Mouse (Mus musculus) megakaryocyte, embryonic 14.5 days (primary cell): ENCODE data around the gene Mllt6. TPM values are rescaled to one million over a fixed set of nuclear protein-coding genes. Genes with fewer than 3 reads are reported as not detected.
A peak's percentile ranks its signal among the peaks of the same experiment; 100 is the strongest.

Source experiments
- H3K27me3 ChIP-seq: replicated peaks from 2 replicates; pipeline ENCODE3; 2012; ENCODE audit warnings: inconsistent platforms
- H3K36me3 ChIP-seq: replicated peaks from 2 replicates; pipeline ENCODE3; 2012; ENCODE audit warnings: low read length, inconsistent platforms, mixed read lengths
- H3K4me1 ChIP-seq: 2 replicates; pipeline ENCODE4 v1.6.1; 2012; ENCODE audit warnings: inconsistent platforms
- H3K4me3 ChIP-seq: replicated peaks from 2 replicates; pipeline ENCODE3; 2012; ENCODE audit warnings: moderate library complexity, mild to moderate bottlenecking, inconsistent platforms
- H3K9me3 ChIP-seq: 2 replicates; pipeline ENCODE4 v1.6.1; 2012; ENCODE audit warnings: inconsistent platforms
- FLI1 ChIP-seq: IDR thresholded peaks from 2 replicates; pipeline ENCODE4 v1.6.1; 2012; ENCODE audit warnings: low read length, inconsistent platforms, mixed read lengths
- GATA1 ChIP-seq: IDR thresholded peaks from 3 replicates; pipeline ENCODE4 v1.6.1; 2012; ENCODE audit warnings: mixed read lengths, low read length, inconsistent platforms, borderline replicate concordance
- polyA plus RNA-seq: library from polyadenylated mRNA; stranded (reverse); fragments of >175 nt; gene quantifications from 2 replicates; pipeline ENCODE4 v1.2.3, GENCODE M21; 2012; ENCODE audit warnings: low replicate concordance; ENCODE audit not compliant: insufficient read depth

Mllt6 gene
- polyA plus RNA-seq, 1 experiment, result 8.6 TPM

DNA sequence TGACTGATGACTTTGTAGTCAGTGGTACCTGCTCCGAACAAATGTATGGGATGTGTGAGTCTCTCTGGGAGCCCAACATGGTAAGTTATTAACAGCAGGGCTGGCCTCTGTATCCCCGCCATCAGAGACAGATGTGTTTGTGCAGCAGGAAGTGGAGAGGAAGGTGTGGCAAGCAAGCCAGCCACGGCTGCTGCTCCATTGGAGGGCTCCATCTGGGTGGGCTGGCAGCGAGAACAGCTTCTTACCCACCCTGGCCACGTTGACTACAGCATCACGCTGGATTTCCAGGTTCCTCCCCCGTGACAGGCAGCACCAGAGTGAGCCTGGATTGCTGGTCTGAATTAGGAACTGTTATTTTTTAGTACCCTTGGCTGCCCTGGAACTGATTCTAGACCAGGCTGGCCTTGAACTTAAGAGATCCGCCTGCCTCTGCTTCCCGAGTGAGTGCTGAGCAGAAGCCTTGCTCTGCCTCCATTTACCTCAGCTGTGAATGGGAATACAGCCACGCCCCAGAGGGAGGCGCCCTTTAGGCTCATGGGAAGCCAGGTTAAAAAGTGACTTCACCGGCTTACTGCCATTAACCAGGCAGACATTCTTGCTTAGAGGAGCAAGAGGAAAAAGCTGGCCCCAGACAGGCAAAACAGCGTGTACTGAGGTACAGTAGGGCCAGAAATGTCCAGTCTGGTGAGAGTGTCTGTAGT is 48.1 kb downstream of the Mllt6 start:
- Histone ChIP-seq H3K9me3 (peaks cover 4% of the 10 kb centered on the region; the same call in 1 of the 2 replicates), H3K27me3 (no peaks in the 10 kb centered on the region), H3K4me3 (no peak overlapping the region), H3K36me3 (peaks cover 87% of the 10 kb centered on the region), H3K4me1 (peaks cover 43% of the 10 kb centered on the region)
- no peak for TF ChIP-seq FLI1
- no peak for TF ChIP-seq GATA1

DNA sequence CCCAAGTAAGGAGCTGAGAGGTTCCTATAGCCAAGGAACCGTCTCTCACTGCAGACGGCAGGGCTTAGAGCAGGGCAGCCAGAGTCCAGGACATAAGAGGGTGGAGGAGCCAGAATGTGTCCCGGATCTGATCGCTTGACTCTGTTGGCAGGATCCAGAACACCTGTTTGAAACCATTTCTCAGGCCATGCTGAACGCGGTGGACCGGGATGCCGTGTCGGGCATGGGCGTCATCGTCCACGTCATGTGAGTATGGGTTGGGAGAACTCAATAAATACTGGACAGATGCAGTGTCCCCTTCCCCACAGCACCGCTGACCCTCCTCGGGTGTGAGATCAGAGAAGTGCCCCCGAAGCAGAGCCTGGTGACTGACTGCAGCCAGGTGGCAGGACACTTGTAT is 49.1 kb downstream of the Mllt6 start:
- no peaks in the 10 kb centered on the region for H3K27me3 ChIP-seq
- H3K9me3 ChIP-seq, result peaks cover 4% of the 10 kb centered on the region; the same call in 1 of the 2 replicates
- H3K36me3 ChIP-seq, result peaks cover 87% of the 10 kb centered on the region
- no peak overlapping the region for H3K4me3 ChIP-seq
- TF ChIP-seq GATA1, result no peak
- TF ChIP-seq FLI1, result no peak
- peaks cover 40% of the 10 kb centered on the region for H3K4me1 ChIP-seq

DNA sequence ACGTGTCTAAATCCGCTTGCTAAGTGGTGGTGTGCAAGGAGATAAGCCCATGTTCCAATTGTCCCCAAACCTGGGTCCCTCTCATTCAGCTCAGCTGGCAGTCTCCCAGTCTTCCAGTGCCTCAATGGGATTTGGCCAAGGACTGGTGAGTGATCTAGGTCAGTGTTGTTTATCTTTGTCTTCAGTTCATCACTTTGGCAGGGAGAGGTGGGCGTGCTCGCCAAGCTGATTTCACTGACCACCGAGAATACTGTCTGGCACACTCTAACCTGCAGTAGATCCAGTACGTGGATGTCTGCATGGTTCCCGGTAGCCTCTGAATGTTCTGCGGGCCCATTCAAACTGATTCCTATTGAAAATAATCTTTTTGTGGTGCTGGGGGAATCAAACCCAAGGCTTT is 50.7 kb downstream of the Mllt6 start:
- Histone ChIP-seq H3K9me3 (peaks cover 4% of the 10 kb centered on the region; the same call in 1 of the 2 replicates), H3K4me1 (peaks cover 56% of the 10 kb centered on the region), H3K4me3 (no peak overlapping the region), H3K27me3 (no peaks in the 10 kb centered on the region), H3K36me3 (peaks cover 90% of the 10 kb centered on the region)
- TF ChIP-seq GATA1, result no peak
- no peak for TF ChIP-seq FLI1

DNA sequence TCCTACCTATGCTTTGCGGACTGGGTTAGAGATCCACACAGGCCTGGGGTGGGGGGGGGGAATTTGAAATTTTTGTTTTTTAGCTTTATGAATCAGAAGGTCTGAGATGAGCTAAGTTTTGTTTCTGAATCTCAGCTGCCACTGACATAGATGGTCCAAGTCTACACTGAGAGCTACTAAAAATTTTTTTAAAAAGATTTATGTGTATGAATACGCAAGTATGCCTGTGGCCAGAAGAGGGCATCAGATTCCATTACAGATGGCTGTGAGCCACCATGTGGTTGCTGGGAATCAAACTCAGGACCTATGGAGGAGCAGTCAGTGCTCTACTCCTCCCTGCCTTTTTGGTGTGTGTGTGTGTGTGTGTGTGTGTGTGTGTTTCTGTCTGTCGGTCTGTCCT is 51.1 kb downstream of the Mllt6 start:
- no peaks in the 10 kb centered on the region for H3K27me3 ChIP-seq
- H3K4me1 ChIP-seq, result peaks cover 61% of the 10 kb centered on the region
- TF ChIP-seq FLI1 (no peak), GATA1 (no peak)
- peaks cover 4% of the 10 kb centered on the region; the same call in 1 of the 2 replicates for H3K9me3 ChIP-seq
- H3K36me3 ChIP-seq, result peaks cover 90% of the 10 kb centered on the region
- no peak overlapping the region for H3K4me3 ChIP-seq

DNA sequence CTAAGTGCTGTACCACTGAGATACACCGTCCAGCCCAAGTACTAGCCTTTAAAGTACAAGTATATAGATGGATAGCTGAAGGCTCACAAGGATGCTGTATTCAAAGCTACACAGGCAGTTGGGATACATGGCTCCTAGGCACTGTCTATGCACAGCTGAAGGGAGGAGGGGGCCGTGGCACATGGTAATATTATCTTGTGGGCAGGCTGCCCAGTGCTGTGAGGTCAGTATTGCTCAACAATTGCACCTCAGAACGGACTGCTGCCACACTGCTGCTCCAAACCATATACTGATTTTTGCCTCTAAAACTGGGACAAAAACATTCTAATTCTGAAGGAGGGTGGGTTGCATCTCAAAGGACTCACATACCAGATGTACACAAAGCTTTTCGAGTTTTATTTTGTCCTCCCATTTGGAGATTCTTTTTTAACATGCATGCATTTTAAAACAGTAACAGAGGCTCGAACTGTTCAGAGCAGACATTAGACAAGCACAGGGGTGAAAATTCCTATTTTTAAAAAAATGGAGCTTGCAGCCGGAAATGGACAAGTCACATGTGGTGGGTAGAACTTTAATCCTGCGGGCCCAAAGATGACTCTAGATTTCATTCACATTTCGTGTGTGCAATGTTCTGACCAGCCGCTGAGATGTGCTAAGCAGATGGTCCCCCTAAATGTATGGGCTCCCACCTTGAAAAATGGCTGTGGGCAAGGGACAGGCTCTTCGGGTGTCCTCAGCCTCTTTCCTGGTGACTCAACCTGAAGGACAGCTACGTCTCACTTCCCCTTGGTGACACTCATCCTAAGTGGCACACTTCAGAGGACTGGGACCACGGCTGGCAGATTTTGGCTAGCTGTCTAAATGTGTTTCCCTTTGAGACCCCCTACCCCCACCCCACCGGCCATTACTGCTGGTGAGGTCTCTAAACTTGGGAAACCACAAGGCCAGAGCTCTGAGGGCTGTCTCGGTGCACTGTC is 51.9 kb downstream of the Mllt6 start:
- H3K36me3 ChIP-seq, result peaks cover 95% of the 10 kb centered on the region
- H3K4me1 ChIP-seq, result peaks cover 68% of the 10 kb centered on the region
- TF ChIP-seq GATA1, result no peak
- TF ChIP-seq FLI1, result no peak
- H3K4me3 ChIP-seq, result peak overlapping the region; percentile 44
- H3K27me3 ChIP-seq, result no peaks in the 10 kb centered on the region
- peaks cover 4% of the 10 kb centered on the region; the same call in 1 of the 2 replicates for H3K9me3 ChIP-seq

DNA sequence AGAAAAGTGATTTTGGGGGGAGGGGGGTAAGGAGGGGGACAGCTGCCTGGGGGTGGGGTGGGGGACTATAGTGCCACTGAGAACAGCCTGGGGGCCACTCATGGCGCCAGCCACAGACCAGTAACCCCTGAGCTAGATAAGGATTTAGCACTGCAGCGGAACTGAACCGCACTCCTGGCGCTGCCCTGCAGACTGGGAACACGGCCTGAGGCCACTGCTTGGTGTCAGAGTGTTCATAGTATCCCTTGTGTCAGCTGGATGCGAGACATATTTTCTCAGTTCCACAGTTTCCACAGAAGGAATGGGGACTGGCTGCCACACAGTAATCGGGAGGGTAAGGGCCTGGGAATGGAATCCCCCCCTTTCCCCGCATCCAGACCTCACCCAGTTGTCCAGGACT is 52.8 kb downstream of the Mllt6 start:
- H3K4me1 ChIP-seq, result peaks cover 70% of the 10 kb centered on the region
- H3K27me3 ChIP-seq, result no peaks in the 10 kb centered on the region
- H3K4me3 ChIP-seq, result no peak overlapping the region
- no peak for TF ChIP-seq GATA1
- TF ChIP-seq FLI1, result no peak
- H3K9me3 ChIP-seq, result peaks cover 4% of the 10 kb centered on the region; the same call in 1 of the 2 replicates
- H3K36me3 ChIP-seq, result peaks cover 99% of the 10 kb centered on the region

DNA sequence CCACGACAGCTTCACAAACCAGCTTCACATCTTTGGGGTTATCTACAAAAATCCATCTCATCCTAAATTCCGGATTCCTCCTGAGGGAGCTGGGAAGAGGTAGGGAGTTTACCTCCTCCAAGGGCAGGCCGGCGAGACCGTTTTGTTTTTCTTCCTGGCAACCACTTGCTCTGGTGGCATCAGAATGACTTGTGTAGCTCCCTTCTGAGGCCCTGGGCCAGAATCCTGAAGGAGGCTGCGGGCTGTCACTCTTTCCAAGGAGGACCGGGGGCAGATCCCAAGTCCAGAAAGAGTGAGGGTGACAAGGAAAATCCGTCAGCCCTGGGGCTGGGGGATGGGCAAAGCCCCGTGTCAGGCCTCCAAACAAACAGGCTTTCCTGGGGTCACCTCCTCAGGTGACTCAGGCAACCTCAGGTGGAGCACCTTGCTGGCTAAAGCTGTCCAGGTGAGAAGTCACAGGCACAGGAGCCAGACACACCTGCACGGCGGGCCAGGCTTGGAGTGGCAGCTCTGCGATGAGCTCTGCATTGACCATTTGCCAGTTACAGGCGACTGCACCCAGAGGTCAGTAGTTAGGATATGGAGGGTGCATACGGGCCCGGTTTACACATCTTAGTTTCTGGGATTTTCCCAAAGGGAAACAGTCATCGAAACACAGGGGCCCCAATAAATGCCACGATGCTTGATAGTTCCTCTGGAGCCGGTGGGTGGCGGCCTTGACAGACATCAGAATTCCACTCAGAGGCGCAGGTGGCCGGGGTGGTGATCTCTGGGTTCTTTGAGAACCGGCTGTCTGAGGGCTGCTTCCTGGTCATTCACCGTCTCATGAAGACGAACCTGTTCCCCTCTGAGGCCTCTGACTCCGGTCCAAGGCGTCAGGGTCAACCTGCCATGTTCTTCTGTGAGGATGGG is 54.4 kb downstream of the Mllt6 start:
- Histone ChIP-seq H3K4me3 (peak overlapping the region; percentile 67), H3K9me3 (peaks cover 17% of the 10 kb centered on the region), H3K4me1 (peaks cover 62% of the 10 kb centered on the region), H3K27me3 (no peaks in the 10 kb centered on the region), H3K36me3 (peaks cover 99% of the 10 kb centered on the region)
- TF ChIP-seq GATA1, result no peak
- TF ChIP-seq FLI1, result no peak

DNA sequence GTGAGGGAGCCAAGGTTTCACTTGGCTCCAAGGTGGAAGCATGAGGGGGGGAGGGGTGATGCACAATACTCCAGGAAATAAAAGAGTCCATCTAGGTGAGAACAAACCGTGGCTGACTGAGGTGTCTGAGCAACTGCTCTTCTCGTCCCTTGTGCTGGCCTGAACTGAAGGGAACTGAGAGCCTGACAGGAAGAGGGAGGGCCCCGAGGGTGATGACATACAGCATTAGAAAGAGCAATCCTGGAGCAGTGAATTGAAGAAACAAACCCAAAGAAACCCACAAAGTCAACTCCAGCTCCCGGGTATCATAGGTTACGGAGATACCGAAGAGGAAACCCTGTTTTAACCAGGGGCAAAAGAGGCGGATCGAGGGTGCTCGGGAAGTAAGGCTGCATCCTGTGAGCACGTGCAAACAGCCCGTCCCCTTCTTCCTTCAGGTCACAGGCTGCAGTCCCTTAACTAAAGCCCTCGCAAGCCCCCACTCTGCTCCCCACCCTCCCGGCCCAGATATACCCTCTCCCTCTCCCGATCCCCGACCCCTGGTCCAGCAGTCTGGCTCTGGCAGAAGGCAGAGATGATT is 55.2 kb downstream of the Mllt6 start:
- Histone ChIP-seq H3K4me1 (peaks cover 65% of the 10 kb centered on the region), H3K4me3 (peak overlapping the region; percentile 81), H3K9me3 (peaks cover 18% of the 10 kb centered on the region), H3K27me3 (no peaks in the 10 kb centered on the region), H3K36me3 (peaks cover 98% of the 10 kb centered on the region)
- TF ChIP-seq FLI1 (no peak), GATA1 (no peak)

DNA sequence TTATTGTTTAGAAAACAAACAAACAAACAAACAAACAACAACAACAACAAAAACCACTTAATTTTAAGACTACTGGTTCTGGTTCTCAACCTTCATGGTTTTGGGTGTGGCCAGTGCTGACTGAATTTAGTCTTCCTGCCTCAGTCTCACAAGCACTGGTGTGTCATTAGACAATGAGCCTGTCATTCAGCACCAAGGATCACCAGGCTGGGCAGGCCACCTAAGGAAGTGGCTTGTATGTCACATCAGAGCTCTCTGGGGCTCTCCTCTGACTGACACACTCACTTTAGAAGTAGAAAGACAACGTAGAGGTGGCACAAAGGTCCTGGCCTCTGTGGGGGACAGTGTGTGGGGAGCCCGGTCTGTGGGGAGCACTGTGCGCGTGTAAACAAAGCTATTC is 55.8 kb downstream of the Mllt6 start:
- H3K4me3 ChIP-seq, result no peak overlapping the region
- H3K36me3 ChIP-seq, result peaks cover 98% of the 10 kb centered on the region
- H3K4me1 ChIP-seq, result peaks cover 67% of the 10 kb centered on the region
- peaks cover 18% of the 10 kb centered on the region for H3K9me3 ChIP-seq
- no peak for TF ChIP-seq GATA1
- no peaks in the 10 kb centered on the region for H3K27me3 ChIP-seq
